Mouse (Mus musculus): ENCODE data around the gene Psme1.

The Psme1 gene

DNA sequence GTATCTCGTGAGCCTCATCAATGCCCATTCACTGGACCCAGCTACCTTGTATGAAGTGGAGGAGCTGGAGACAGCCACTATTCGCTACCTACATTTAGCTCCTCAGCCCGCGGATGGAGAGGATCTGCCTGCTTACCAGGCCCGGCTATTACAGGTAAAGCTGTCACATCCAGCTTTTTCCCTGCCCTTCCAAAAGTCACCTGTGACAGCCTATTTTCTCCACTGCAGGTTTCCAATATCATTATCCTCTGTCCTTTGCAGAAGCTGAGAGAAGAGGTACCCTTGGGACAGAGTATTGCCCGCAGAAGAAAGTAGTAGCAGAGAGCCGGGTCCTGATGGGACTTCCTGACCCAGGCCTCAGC is 25.3 kb downstream of the Psme1 start, which contains the start of gene Irf9:
TSS of gene Irf9 (plus strand) at position 301 of the 362 bp plus-strand sequence.
- no peak for DNase-seq (ENCODE audit: low spot score)

DNA sequence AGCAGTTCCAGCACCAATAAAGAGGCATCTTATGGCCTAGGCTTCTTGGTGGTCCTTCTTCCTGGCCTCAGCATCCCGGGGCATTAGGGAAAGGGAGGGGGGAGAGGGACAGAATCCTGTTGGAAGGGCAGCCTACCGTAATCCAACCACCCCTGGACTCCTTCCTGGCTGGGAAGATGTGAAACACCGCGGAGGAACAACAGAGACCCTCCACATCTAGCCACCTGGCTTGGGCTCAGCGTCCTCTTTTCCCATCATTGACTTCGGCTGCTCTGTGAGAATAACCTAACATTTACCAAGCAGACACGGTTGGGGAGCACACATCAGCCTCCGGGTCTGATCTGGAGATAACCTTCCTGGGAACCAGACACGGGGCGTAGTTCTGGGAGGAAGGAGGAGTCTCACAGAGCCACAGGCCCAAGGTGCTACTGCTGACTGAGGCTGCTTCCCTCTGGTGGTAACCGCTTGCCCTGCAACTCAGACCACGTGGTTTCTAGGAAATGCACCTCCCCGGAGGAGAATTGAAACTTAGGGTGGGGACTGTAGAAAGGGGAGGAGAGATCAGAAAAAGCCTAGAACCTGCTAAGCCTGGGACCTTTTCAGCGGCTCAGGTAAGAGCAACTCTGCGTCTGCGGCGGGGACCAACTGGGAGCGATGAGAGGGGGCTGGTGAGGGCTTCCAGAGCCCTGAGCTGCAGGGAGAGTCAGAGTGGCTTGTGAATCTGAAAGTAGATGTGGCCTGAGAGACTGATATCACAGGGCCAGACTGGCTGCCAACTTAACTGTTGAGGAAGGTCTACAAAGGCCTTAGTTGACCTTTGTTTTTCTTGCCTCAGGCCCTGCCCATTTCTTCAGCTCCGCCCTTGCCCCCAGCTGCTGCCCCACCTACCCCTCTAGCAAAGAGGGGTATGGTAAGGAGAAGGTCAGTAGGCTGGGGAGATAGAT is 26.0 kb downstream of the Psme1 start:
- DNase-seq (ENCODE audit: low spot score), result peak; percentile 90

DNA sequence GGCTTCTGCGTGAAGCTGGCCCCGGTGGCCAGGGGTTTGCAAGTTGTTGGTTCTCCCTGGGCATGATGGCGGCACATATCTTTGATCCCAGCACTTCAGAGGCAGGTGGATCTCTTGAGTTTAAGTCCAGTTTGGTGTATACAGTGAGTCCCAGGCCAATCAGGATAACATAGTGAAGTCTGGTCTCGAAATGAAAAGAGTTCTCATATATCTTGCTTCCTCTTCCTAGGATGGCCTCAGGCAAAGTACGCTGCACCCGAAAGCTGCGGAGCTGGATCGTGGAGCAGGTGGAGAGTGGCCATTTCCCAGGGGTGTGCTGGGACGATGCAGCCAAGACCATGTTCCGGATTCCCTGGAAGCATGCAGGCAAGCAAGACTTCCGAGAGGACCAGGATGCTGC is 26.9 kb downstream of the Psme1 start:
- no peak for DNase-seq (ENCODE audit: low spot score)

DNA sequence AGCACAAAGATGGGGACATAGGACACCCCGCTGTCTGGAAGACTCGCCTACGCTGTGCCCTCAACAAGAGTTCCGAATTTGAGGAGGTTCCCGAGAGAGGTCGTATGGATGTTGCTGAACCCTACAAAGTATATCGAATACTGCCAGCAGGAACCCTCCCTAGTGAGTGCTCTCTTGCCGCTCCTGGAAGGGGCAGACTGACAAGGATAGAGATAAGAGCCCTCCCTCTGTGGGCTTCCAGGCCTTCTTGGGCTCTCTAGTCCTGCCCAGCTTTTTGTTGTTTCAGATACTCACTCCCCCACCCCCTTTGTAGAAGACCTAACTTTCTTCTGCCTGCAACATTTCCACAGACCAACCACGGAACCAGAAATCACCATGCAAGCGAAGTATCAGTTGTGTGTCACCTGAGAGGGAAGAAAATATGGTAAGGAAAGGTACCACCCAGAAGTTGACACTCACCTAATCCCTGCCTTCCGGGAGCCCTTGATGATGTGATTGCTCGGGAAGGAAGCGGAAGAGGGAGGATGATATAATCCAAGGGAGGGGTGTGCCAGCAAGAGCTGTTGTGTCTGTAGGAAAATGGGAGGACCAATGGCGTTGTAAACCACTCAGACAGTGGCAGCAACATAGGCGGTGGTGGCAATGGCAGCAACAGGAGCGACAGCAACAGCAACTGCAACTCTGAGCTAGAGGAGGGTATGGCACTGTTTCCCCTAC is 28.0 kb downstream of the Psme1 start:
- DNase-seq (ENCODE audit: low spot score), result no peak

DNA sequence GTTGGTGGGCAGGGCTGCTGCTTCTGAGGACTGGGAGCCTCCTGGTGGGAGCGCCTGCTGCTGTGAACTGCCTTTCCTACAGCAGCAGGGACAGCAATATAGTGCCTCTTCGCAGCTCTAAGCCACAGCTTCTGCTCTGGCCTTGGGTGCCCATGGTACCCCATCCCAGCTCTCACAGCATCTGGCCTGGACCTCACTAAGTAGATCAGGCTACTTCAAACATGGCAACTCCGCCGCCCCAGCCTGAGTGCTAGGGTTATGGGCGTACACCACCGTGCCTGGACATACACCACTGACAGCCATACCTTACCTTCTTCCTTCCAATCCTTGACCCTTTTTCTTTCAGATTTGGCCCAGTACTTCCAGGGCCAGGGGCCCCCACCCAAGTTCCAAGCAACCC is 30.4 kb downstream of the Psme1 start:
- DNase-seq (ENCODE audit: low spot score), result no peak

DNA sequence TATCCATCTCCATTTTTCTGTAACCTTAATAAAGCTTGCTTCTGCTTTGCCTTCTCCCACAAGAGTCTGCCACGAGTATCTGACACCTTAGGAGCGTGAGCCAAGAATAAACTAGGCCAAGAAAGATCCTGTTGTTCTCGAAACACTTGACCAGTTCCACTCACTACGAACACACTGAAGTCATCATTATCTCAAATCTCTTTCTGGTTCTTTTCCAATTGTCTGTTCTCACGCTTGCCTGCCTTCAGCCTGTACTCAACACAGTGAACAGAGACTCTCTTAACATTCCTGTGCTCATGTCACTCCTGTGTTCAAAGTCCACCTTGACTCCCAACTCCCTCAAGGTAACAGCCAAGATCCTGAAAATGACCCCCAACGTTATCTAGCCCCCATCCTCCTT is 35.4 kb downstream of the Psme1 start:
- DNase-seq (ENCODE audit: low spot score), result no peak

DNA sequence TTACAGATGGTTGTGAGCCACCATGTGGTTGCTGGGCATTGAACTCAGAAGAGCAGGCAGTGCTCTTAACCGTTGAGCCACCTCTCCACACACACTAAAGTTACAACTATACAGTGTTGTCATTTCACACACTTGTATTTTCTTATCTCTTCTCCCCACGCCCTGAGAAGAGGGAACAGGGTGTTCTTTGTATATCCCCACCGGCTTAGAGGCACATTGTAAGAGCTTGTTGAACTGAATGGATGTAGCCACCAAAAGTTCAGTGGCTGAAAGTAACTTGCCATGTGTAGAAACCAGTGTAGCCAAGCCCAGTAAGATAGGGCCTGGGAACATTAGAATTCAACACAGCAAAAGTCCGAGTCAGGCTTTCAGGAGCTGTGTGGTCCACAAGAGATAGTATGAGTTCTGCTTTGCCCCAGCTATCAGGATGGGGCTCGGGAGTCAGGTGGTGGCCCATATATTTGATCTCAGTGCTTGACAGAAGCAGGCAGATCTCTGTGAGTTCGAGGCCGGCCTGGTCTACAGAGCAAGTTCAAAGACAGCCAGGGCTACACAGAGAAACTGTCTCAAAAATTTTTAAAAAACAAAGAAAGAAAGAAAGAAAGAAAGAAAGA is 36.7 kb downstream of the Psme1 start:
- DNase-seq (ENCODE audit: low spot score), result no peak

DNA sequence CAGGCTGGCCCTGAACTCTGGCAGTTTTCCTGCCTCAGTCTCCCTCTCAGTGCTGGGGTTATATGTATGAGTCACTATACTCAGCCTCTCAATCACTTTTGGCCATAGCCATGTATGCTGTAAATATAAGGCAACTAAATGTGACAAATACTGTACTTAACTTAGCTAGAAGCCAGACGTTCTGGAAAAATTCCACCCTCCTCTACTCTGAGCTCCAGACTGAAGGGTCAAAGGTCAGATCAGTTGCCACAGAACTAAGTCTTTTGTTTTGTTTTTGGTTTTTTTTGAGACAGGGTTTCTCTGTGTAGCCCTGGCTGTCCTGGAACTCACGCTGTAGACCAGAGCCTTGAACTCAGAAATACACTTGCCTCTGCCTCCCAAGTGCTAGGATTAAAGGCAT is 38.0 kb downstream of the Psme1 start:
- DNase-seq (ENCODE audit: low spot score), result no peak

DNA sequence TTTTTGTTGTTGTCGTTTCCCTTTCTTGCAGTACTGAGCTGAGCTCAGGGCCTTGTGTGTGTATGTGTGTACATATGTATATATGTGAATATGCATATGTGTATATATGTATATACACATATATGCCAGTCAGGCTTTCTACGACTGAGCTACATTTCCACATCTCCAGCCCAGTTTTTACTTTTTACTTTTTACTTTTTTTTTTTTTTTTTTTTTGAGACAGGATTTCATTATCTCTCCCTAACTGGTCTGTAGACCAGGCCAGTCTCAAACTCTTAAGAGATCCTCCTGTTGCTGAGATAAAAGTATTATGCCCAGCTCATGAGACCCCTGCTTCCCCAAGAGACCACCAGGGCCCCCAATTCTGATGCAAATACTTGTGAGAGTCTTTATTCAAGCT is 38.9 kb downstream of the Psme1 start:
- DNase-seq (ENCODE audit: low spot score), result no peak

DNA sequence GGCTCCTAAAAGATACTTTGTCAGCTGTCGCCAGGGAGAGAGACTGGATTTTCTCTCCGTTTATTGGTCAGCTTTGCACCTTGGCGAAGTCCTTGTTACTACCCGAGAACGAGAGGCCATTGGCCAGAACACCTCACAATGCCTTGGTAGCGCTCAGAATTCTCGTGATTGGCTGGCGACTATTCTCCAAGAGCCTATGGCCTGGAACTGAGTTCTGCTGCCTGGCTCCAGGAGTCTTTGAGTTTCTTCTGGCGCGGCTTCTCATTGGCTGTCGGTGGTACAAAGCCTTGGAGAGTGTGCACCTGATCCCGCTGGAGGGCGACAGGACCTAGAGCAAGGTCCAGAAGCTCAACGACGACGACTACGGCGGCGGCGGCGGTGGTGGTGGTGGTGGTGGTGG is 39.9 kb downstream of the Psme1 start, which contains the start of gene Rec8:
TSS of gene Rec8 (plus strand) at position 216 of the 400 bp plus-strand sequence.
- DNase-seq (ENCODE audit: low spot score), result peak; percentile 96

DNA sequence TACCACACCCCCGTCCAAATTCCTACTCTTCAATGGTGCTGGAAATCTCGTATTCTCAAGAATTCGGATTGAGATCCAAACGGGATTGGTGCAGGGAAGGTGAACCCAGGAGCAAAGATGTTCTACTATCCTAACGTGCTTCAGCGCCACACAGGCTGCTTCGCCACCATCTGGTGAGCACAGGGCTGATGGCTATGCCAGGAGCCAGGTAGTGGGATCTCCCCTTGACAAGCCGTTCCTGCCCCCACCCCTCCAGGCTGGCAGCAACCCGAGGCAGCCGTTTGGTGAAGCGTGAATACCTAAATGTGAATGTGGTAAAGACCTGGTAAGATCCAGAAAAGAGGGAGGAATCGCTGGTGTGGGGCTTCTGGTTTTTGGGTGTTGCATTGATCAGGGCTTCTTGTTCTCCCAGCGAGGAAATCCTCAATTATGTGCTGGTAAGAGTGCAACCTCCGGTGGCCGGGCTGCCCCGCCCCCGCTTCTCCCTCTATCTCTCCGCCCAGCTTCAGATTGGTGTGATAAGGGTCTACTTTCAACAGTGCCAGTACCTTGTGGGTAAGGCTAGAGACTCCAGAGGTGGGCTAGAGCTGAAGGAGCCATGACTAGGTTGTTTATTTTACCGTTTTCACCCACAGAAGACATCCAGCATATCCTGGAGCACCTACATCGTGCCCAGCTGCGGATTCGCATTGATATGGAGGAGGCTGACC is 40.7 kb downstream of the Psme1 start:
- DNase-seq (ENCODE audit: low spot score), result no peak

DNA sequence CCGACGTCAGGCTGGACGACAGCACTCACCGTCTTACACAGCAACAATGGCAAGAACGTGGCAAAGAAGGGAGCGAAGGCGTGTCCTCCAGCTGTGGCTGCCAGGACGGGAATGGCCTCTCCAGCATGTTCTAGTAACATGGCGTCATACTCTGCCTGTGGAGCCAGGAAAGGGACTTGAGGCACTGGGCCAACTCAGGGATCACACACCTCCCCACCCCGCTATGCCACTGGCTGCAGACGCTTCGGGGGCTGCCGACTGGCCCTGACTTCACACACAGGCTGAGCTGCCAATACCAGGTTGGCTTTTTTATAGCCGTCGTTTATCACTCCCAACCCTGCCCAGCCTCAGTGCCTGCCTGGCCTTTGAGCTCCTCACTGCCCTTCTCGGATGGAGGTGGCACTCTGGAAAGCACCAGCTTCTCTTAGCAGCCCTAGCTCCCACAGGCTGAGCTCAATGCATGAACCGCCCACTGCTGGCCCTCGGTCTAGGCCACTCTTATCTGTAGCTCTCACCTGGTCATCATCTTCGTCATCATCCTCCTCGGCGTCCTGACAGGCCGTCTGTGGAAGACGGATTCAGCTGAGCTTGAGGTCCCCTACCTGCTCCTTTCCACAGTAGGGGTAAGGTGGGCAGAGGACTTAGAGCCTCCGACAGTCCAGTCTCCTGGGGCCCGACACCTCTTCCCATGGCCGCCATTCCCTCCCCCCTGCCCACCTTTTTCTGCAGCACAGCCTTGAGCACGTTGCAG is 50.3 kb downstream of the Psme1 start:
- DNase-seq (ENCODE audit: low spot score), result no peak

DNA sequence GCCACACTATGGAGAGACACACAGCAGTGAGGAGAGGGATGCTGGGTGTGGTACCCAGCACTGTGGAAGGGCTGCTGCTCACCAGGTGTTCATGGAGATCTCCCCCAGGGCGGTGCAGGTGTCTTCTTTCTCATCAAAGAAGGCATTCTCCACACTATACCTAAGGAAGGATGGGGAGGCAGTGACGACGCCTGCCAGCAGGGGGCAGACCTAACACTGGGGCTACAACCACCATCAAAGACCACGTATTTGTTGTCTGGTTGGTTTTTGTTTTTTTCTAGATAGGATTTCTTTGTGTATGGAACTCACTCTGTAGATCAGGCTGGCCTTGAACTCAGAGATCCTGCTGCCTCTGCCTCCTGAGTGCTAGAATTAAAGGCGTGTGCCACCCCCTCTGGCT is 51.4 kb downstream of the Psme1 start:
- DNase-seq (ENCODE audit: low spot score), result peak; percentile 60
